Mouse (Mus musculus): ENCODE data around the gene Sertad2. TPM values are rescaled to one million over a fixed set of nuclear protein-coding genes. Genes with fewer than 3 reads are reported as not detected.
A peak's percentile ranks its signal among the peaks of the same experiment; 100 is the strongest.

Gene Sertad2
- 5.2 and 6.0 TPM in 2 replicates for total RNA-seq (2012; rRNA removed)
- 5.9 TPM in 2 replicates for total RNA-seq (2014; rRNA removed)
- polyA plus RNA-seq (2012; ENCODE audit: insufficient read length, low read depth) = 10.3 and 13.1 TPM in 2 replicates

GRCm38 (mm10) chr11:20542739-20543452 lies at the start of gene Sertad2:
TSS of gene Sertad2 (plus strand) at chr11:20543253.
- peak within 1 kb of the TSS; percentile 85 to 98 (median 92) for H3K4me3 ChIP-seq (replicated peaks in 1 of 3; ENCODE audit: low read depth in 2 of 3, low read length in 2 of 3, poor library complexity in 1 of 3)
- peak; percentile 100 for DNase-seq (ENCODE audit: extremely low read depth)
- H3K4me1 ChIP-seq (ENCODE audit: control insufficient read depth in 1 of 2, insufficient read depth in 2 of 2) = peaks cover 9 to 46% of the 10 kb centered on the region in 2 experiments
- peak within 1 kb of the TSS; percentile 70 for H3K27ac ChIP-seq (ENCODE audit: insufficient read depth, low read depth)
- H3K36me3 ChIP-seq (replicated peaks in 1 of 2; ENCODE audit: control insufficient read depth in 1 of 2, insufficient read depth in 1 of 2, low read length in 1 of 2) = peaks cover 3 to 8% of the 10 kb centered on the region in 2 experiments
- H3K27me3 ChIP-seq (replicated peaks) = no peaks in the 10 kb centered on the region
- H3K79me2 ChIP-seq (replicated peaks; ENCODE audit: control insufficient read depth, extremely low read depth, insufficient read depth, poor library complexity, severe bottlenecking) = no peaks in the 10 kb centered on the region; the same call in 1 of the 2 replicates
- no peaks in the 10 kb centered on the region for H3K9me3 ChIP-seq (replicated peaks; ENCODE audit: low read length)
- TF ChIP-seq USF1 (IDR thresholded peaks at IDR 0.05; ENCODE audit: low read depth, low read length) (no peak), MAX (IDR thresholded peaks at IDR 0.05; ENCODE audit: low read length) (peak; percentile 31; the same call in 1 of the 2 replicates), CHD2 (IDR thresholded peaks at IDR 0.05; ENCODE audit: low read length) (peak; percentile 96), E2F4 (IDR thresholded peaks at IDR 0.05; ENCODE audit: insufficient replicate concordance, low read depth, low read length) (peak; percentile 69; the same call in 1 of the 2 replicates), ZMIZ1 (IDR thresholded peaks at IDR 0.05; ENCODE audit: low read depth, low read length) (peak; percentile 86), TCF12 (IDR thresholded peaks at IDR 0.05; ENCODE audit: low read depth, low read length) (peak; percentile 72; the same call in 1 of the 2 replicates), CTCF (conservative IDR thresholded peaks at IDR 0.05 in 1 of 2, IDR thresholded peaks at IDR 0.05 in 1 of 2; ENCODE audit: low read depth in 2 of 2, low read length in 2 of 2) (no peak), RCOR1 (conservative IDR thresholded peaks at IDR 0.05; ENCODE audit: low read depth, low read length) (0 out of 2 replicates have a peak, but pooled peaks have one; percentile 72), JUN (IDR thresholded peaks at IDR 0.05; ENCODE audit: insufficient read depth, low read depth, low read length) (no peak), POLR2A (IDR thresholded peaks at IDR 0.05; ENCODE audit: low read depth, low read length) (peak; percentile 90), TBP (conservative IDR thresholded peaks at IDR 0.05; ENCODE audit: low read depth, low read length) (peak; percentile 82), EP300 (IDR thresholded peaks at IDR 0.05; ENCODE audit: low read length) (no peak), MXI1 (IDR thresholded peaks at IDR 0.05; ENCODE audit: low read depth, low read length) (peak; percentile 67; the same call in 1 of the 2 replicates), ZNF384 (IDR thresholded peaks at IDR 0.05; ENCODE audit: low read depth, low read length) (0 out of 2 replicates have a peak, but pooled peaks have one; percentile 6), CHD1 (IDR thresholded peaks at IDR 0.05; ENCODE audit: low read depth, low read length) (no peak), GABPA (IDR thresholded peaks at IDR 0.05; ENCODE audit: insufficient replicate concordance, low read depth, low read length) (no peak), ZC3H11A (IDR thresholded peaks at IDR 0.05; ENCODE audit: low read depth, low read length) (no peak), POLR2AphosphoS2 (IDR thresholded peaks at IDR 0.05; ENCODE audit: low read depth, low read length) (no peak), NELFE (IDR thresholded peaks at IDR 0.05; ENCODE audit: low read depth, low read length) (peak; percentile 91), SIN3A (IDR thresholded peaks at IDR 0.05; ENCODE audit: low read length) (peak; percentile 71; the same call in 1 of the 2 replicates), MAZ (IDR thresholded peaks at IDR 0.05; ENCODE audit: low read depth, low read length) (peak; percentile 88), BHLHE40 (IDR thresholded peaks at IDR 0.05; ENCODE audit: low read depth, low read length) (peak; percentile 3; the same call in 1 of the 2 replicates), ETS1 (conservative IDR thresholded peaks at IDR 0.05; ENCODE audit: low read depth, low read length) (0 out of 2 replicates have a peak, but pooled peaks have one; percentile 25), IRF4 (IDR thresholded peaks at IDR 0.05; ENCODE audit: low read depth, low read length) (peak; percentile 21; the same call in 1 of the 2 replicates), ELF1 (IDR thresholded peaks at IDR 0.05; ENCODE audit: low read depth, low read length) (peak; percentile 69), MYC (IDR thresholded peaks at IDR 0.05; ENCODE audit: low read depth, low read length) (no peak), NRF1 (IDR thresholded peaks at IDR 0.05; ENCODE audit: low read depth, low read length) (peak; percentile 44; the same call in 1 of the 2 replicates), RAD21 (IDR thresholded peaks at IDR 0.05; ENCODE audit: low read depth, low read length) (no peak), HCFC1 (IDR thresholded peaks at IDR 0.05; ENCODE audit: low read depth, low read length) (peak; percentile 54)
- in situ Hi-C loops (cut with MboI; ENCODE audit: low pct_ligation_motif_present, low pct_unique_long_range_greater_than_20kb, low sequenced_read_pairs) = loop anchor here (5.0 kb wide), 1 partner anchor 76 kb away; no protein-coding TSS in a partner anchor
- dilution Hi-C loops (cut with MboI; ENCODE audit: extremely low pct_ligation_motif_present, extremely low pct_unique_long_range_greater_than_20kb, low sequenced_read_pairs) = no loop called here
- peak within 1 kb of the TSS; percentile 97 for H3K4me2 ChIP-seq (ENCODE audit: insufficient read depth, low read depth, poor library complexity, severe bottlenecking)
- peak within 1 kb of the TSS; percentile 69 for H3K9ac ChIP-seq (ENCODE audit: insufficient read depth, low read depth)
